Mouse (Mus musculus) kidney, embryonic 15.5 days (tissue): Measurements from ENCODE around the gene Plxdc1. TPM values are rescaled to one million over a fixed set of nuclear protein-coding genes. Genes with fewer than 3 reads are reported as not detected.

Experiments
- ATAC-seq: fragments of 200-750 bp; cut with Nextera tagmentation; replicated peaks from 2 replicates; pipeline ENCODE4 v1.8.0; 2017; ENCODE audit warnings: moderate TSS enrichment; ENCODE audit not compliant: low FRiP score
- H3K27ac ChIP-seq: fragments of 300-500 bp; sonication (generic); 2 replicates; pipeline ENCODE4 v1.5.1; 2015; ENCODE audit warnings: mild to moderate bottlenecking, inconsistent platforms
- H3K27me3 ChIP-seq: fragments of 300-500 bp; sonication (generic); 2 replicates; pipeline ENCODE4 v1.6.1; 2015; ENCODE audit warnings: inconsistent platforms
- H3K36me3 ChIP-seq: fragments of 300-500 bp; sonication (generic); 2 replicates; pipeline ENCODE4 v1.6.1; 2015; ENCODE audit warnings: inconsistent platforms
- H3K4me1 ChIP-seq: fragments of 300-500 bp; sonication (generic); 2 replicates; pipeline ENCODE4 v1.6.1; 2015; ENCODE audit warnings: inconsistent platforms
- H3K4me2 ChIP-seq: fragments of 300-500 bp; sonication (generic); 2 replicates; pipeline ENCODE4 v1.6.1; 2015; ENCODE audit warnings: moderate library complexity, mild to moderate bottlenecking, inconsistent platforms
- H3K4me3 ChIP-seq: fragments of 300-500 bp; sonication (generic); replicated peaks from 2 replicates; pipeline ENCODE4 v1.5.1; 2015; ENCODE audit warnings: mild to moderate bottlenecking, inconsistent platforms
- H3K9ac ChIP-seq: fragments of 300-500 bp; sonication (generic); 2 replicates; pipeline ENCODE4 v1.6.1; 2015; ENCODE audit warnings: mild to moderate bottlenecking, inconsistent platforms
- H3K9me3 ChIP-seq: fragments of 300-500 bp; sonication (generic); replicated peaks from 2 replicates; pipeline ENCODE4 v1.6.1; 2016; ENCODE audit warnings: inconsistent platforms
- WGBS: fragments of 180-500 bp; shearing (Covaris S2); methylation state at CpG from one replicate; pipeline ENCODE4 v1.1.7; 2015; ENCODE audit warnings: mixed read lengths; 5-methylcytosine and 5-hydroxymethylcytosine counted together
- polyA plus RNA-seq: library from polyadenylated mRNA; unstranded; fragments of >200 nt; fragmentation: Nextera tagmentation; extraction: Ambion mirVana; gene quantifications from 2 replicates; pipeline ENCODE4 v1.2.1, GENCODE M21; 2015

The Plxdc1 gene
- polyA plus RNA-seq: 1.7 and 2.0 TPM in 2 replicates

- H3K4me1 ChIP-seq: peaks cover 37% of the 10 kb centered on the region
- H3K9me3 ChIP-seq: no peaks in the 10 kb centered on the region
- WGBS: 2% methylated on average over 71 of the region's 74 CpGs
- ATAC-seq: no peak
- peaks cover 31% of the 10 kb centered on the region for H3K27me3 ChIP-seq
- no peaks in the 10 kb centered on the region for H3K36me3 ChIP-seq
- H3K4me2 ChIP-seq: peak within 1 kb of the TSS; percentile 90
- H3K9ac ChIP-seq: peak within 1 kb of the TSS; percentile 51
- 0 out of 2 replicates have a peak within 1 kb of the TSS, but pooled peaks have one; percentile 10 for H3K27ac ChIP-seq
- peak within 1 kb of the TSS; percentile 87 for H3K4me3 ChIP-seq
These were observed at the start of gene Plxdc1 for GRCm38 (mm10) chr11:97985727-97986677. Gene Plxdc1, minus strand, starts transcription at chr11:97986444.

GRCm38 (mm10) chr11:98035977-98036377 lies 49.7 kb upstream of the Plxdc1 start:
- ATAC-seq: peak; percentile 52
- peak overlapping the region; percentile 37 for H3K4me3 ChIP-seq
- H3K4me1 ChIP-seq: peaks cover 26% of the 10 kb centered on the region
- H3K4me2 ChIP-seq: peak overlapping the region; percentile 75
- peak overlapping the region; percentile 27 for H3K9ac ChIP-seq
- no peaks in the 10 kb centered on the region for H3K9me3 ChIP-seq
- peaks cover 6% of the 10 kb centered on the region for H3K36me3 ChIP-seq
- 0% methylated on average over 27 of the region's 27 CpGs for WGBS
- peaks cover 16% of the 10 kb centered on the region for H3K27me3 ChIP-seq
- H3K27ac ChIP-seq: no peak overlapping the region

GRCm38 (mm10) chr11:98034840-98035239 lies 48.6 kb upstream of the Plxdc1 start:
- Histone ChIP-seq H3K27me3 (peaks cover 16% of the 10 kb centered on the region), H3K36me3 (peaks cover 18% of the 10 kb centered on the region), H3K4me3 (no peak overlapping the region), H3K4me2 (no peak overlapping the region), H3K27ac (no peak overlapping the region; the same call in none of the 2 replicates), H3K4me1 (peaks cover 26% of the 10 kb centered on the region), H3K9ac (0 out of 2 replicates have a peak overlapping the region, but pooled peaks have one; percentile 1), H3K9me3 (no peaks in the 10 kb centered on the region)
- 25% methylated on average over 4 of the region's 4 CpGs for WGBS
- ATAC-seq: no peak; the same call in 1 of the 2 replicates

- no peak overlapping the region for H3K4me2 ChIP-seq
- no peak overlapping the region for H3K4me3 ChIP-seq
- WGBS: 88% methylated on average over 5 of the region's 5 CpGs
- H3K27me3 ChIP-seq: peaks cover 16% of the 10 kb centered on the region
- H3K4me1 ChIP-seq: peaks cover 26% of the 10 kb centered on the region
- H3K27ac ChIP-seq: no peak overlapping the region
- H3K36me3 ChIP-seq: peaks cover 26% of the 10 kb centered on the region
- ATAC-seq: no peak
- H3K9me3 ChIP-seq: no peaks in the 10 kb centered on the region
- H3K9ac ChIP-seq: no peak overlapping the region
These were observed 47.8 kb upstream of the Plxdc1 start for GRCm38 (mm10) chr11:98034061-98034460.

- ATAC-seq: no peak
- 2% methylated on average over 5 of the region's 5 CpGs for WGBS
- Histone ChIP-seq H3K4me2 (no peak overlapping the region), H3K27me3 (peaks cover 11% of the 10 kb centered on the region), H3K36me3 (peaks cover 37% of the 10 kb centered on the region), H3K9ac (no peak overlapping the region), H3K9me3 (no peaks in the 10 kb centered on the region), H3K27ac (peak overlapping the region; percentile 11), H3K4me1 (peaks cover 28% of the 10 kb centered on the region), H3K4me3 (no peak overlapping the region)
These were observed 45.2 kb upstream of the Plxdc1 start for GRCm38 (mm10) chr11:98031443-98031770.

- 48% methylated on average over 5 of the region's 5 CpGs for WGBS
- H3K36me3 ChIP-seq: peaks cover 37% of the 10 kb centered on the region
- ATAC-seq: no peak
- H3K4me1 ChIP-seq: peaks cover 26% of the 10 kb centered on the region
- no peak overlapping the region for H3K4me3 ChIP-seq
- peaks cover 6% of the 10 kb centered on the region for H3K27me3 ChIP-seq
- no peaks in the 10 kb centered on the region for H3K9me3 ChIP-seq
- H3K9ac ChIP-seq: no peak overlapping the region
- H3K4me2 ChIP-seq: no peak overlapping the region
- H3K27ac ChIP-seq: peak overlapping the region; percentile 11
These were observed 44.6 kb upstream of the Plxdc1 start for GRCm38 (mm10) chr11:98030701-98031442.

GRCm38 (mm10) chr11:98027785-98028184 lies 41.5 kb upstream of the Plxdc1 start:
- 18% methylated on average over 7 of the region's 7 CpGs for WGBS

GRCm38 (mm10) chr11:98027297-98027688 lies 41.0 kb upstream of the Plxdc1 start:
- H3K9me3 ChIP-seq: no peaks in the 10 kb centered on the region
- H3K4me1 ChIP-seq: peaks cover 28% of the 10 kb centered on the region
- H3K4me3 ChIP-seq: peak overlapping the region; percentile 87
- no peaks in the 10 kb centered on the region for H3K27me3 ChIP-seq
- peak overlapping the region; percentile 95 for H3K27ac ChIP-seq
- WGBS: 0% methylated on average over 18 of the region's 18 CpGs
- peak overlapping the region; percentile 98 for H3K9ac ChIP-seq
- H3K4me2 ChIP-seq: peak overlapping the region; percentile 66
- H3K36me3 ChIP-seq: peaks cover 37% of the 10 kb centered on the region
- ATAC-seq: no peak; the same call in 1 of the 2 replicates

More at GRCm38 (mm10) chr11:98027785-98028184, 41.5 kb upstream of the Plxdc1 start:
- peak overlapping the region; percentile 66 for H3K4me2 ChIP-seq
- peaks cover 27% of the 10 kb centered on the region for H3K4me1 ChIP-seq
- no peaks in the 10 kb centered on the region for H3K9me3 ChIP-seq
- H3K4me3 ChIP-seq: peak overlapping the region; percentile 87
- H3K27me3 ChIP-seq: no peaks in the 10 kb centered on the region
- peaks cover 37% of the 10 kb centered on the region for H3K36me3 ChIP-seq
- H3K27ac ChIP-seq: peak overlapping the region; percentile 95; the same call in 1 of the 2 replicates
- ATAC-seq: no peak
- H3K9ac ChIP-seq: peak overlapping the region; percentile 98

- under 1% methylated on average over 69 of the region's 69 CpGs for WGBS
- peaks cover 35% of the 10 kb centered on the region for H3K36me3 ChIP-seq
- H3K9ac ChIP-seq: peak within 1 kb of the TSS; percentile 98
- ATAC-seq: peak; percentile 69
- H3K27me3 ChIP-seq: no peaks in the 10 kb centered on the region
- peak within 1 kb of the TSS; percentile 95 for H3K27ac ChIP-seq
- no peaks in the 10 kb centered on the region for H3K9me3 ChIP-seq
- H3K4me2 ChIP-seq: peak within 1 kb of the TSS; percentile 66
- peaks cover 32% of the 10 kb centered on the region for H3K4me1 ChIP-seq
- peak within 1 kb of the TSS; percentile 87 for H3K4me3 ChIP-seq
These were observed 40.5 kb upstream of the Plxdc1 start, which contains the start of gene Rpl19 for GRCm38 (mm10) chr11:98026570-98027296. Gene Rpl19, plus strand, starts transcription at chr11:98026710.

- H3K9me3 ChIP-seq: no peaks in the 10 kb centered on the region
- peaks cover 33% of the 10 kb centered on the region for H3K36me3 ChIP-seq
- peaks cover 38% of the 10 kb centered on the region for H3K4me1 ChIP-seq
- WGBS: 4% methylated on average over 15 of the region's 15 CpGs
- peak overlapping the region; percentile 98 for H3K9ac ChIP-seq
- ATAC-seq: no peak
- peak overlapping the region; percentile 95 for H3K27ac ChIP-seq
- H3K4me2 ChIP-seq: peak overlapping the region; percentile 66
- no peaks in the 10 kb centered on the region for H3K27me3 ChIP-seq
- H3K4me3 ChIP-seq: peak overlapping the region; percentile 87
These were observed 40.0 kb upstream of the Plxdc1 start for GRCm38 (mm10) chr11:98026248-98026569.

- Histone ChIP-seq H3K4me3 (no peak overlapping the region), H3K36me3 (peaks cover 16% of the 10 kb centered on the region), H3K9ac (no peak overlapping the region), H3K27me3 (no peaks in the 10 kb centered on the region), H3K4me2 (no peak overlapping the region), H3K9me3 (no peaks in the 10 kb centered on the region), H3K27ac (no peak overlapping the region), H3K4me1 (peaks cover 55% of the 10 kb centered on the region)
- WGBS: 74% methylated on average over 3 of the region's 3 CpGs
- no peak for ATAC-seq
These were observed 38.3 kb upstream of the Plxdc1 start for GRCm38 (mm10) chr11:98024516-98024915.
